Mouse (Mus musculus): ENCODE data around the gene Tpra1.

Tpra1 gene

GRCm38 (mm10) chr6:88901947-88902820 lies at the start of gene Tpra1:
TSS of gene Tpra1 (plus strand) at chr6:88902251.
- DNase-seq (ENCODE audit: low read depth, low spot score) = peak; percentile 92

- no peak for DNase-seq (ENCODE audit: low read depth, low spot score)
These were observed 47.5 kb upstream of the Tpra1 start for GRCm38 (mm10) chr6:88854509-88854908.

GRCm38 (mm10) chr6:88855636-88856035 lies 46.4 kb upstream of the Tpra1 start:
- DNase-seq (ENCODE audit: low read depth, low spot score) = peak; percentile 82

DNA sequence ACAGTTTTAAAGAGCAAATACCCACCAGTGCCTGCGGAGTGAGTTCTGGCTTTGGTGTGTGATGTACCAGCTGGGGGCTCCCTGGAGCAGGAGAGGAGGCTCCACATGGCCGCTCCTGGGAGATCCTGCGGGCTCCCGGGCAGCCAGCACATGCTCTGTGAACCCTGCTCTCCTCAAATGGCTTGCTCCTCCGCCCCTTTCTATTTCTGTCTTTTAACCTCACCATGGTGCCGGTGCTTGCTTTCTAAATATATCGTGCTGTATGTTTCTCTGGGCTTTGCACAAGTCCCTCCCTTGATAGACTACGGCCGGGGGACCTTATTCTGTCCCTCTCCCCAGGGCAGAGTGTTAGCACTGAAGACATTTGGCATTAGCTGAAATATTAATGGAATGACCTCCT lies 44.8 kb upstream of the Tpra1 start:
- DNase-seq (ENCODE audit: low read depth, low spot score) = no peak

DNA sequence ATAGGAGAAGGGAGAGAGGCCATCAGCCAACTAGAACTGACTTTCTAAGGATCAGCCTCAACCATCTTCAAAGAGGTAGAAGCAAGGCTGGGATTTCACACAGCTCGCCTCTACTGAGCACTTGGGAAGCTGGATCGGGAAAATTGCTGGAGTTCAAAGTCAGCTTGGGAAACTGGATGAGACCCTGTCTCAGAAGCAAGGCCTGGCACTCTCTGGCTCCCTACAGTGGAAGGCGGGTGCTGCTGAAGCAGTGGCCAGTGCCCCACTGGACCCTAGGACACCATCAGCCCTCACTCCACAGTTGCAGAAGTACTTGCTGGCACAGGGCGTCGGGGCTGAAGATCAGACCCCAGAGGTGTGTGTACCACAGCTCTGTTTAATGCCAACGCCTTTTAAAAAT lies 44.2 kb upstream of the Tpra1 start:
- DNase-seq (ENCODE audit: low read depth, low spot score) = no peak

GRCm38 (mm10) chr6:88858341-88858740 lies 43.7 kb upstream of the Tpra1 start:
- DNase-seq (ENCODE audit: low read depth, low spot score) = no peak

DNA sequence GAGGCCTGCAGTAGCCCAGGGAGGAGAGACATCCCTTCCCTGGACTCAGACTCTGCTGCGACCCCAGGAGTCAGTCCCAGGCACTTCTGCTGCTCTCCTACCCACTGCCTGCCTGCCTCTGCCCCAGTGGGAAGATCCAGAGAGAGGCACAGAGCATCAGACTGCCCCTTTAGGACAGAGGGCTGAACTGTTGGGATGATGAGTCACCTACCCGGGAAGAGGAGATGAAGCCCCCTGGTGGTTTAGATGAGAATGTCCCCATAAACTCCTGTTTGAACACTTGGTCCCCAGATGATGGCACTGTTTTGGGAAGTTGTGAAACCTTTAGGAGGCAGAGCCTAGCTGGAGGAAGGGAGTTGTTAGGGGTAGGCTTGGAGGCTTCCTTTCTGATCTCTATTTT lies 41.1 kb upstream of the Tpra1 start:
- peak; percentile 32 for DNase-seq (ENCODE audit: low read depth, low spot score)

GRCm38 (mm10) chr6:88865704-88866103 lies 36.3 kb upstream of the Tpra1 start:
- no peak for DNase-seq (ENCODE audit: low read depth, low spot score)

- DNase-seq (ENCODE audit: low read depth, low spot score) = no peak
These were observed 32.6 kb upstream of the Tpra1 start for GRCm38 (mm10) chr6:88869459-88869858.

DNA sequence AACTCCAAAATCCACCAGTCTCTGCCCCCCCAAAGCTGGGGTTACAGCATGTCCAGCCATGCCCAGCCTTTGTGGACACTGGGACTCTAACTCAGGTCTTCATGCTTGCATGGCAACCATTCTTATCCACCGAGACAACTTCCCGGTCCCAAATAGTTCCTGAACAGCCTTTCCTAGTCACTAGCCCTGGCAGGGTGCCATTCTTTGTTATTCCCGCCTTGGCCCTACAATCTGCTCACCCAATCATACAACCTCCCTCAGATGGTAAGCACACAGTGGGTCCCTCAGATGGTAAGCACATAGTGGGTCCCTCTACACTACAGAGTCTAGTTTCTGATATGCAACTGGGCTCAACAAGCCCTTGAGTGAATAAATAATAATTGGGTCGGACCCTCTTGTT lies 31.5 kb upstream of the Tpra1 start:
- no peak for DNase-seq (ENCODE audit: low read depth, low spot score)

- no peak for DNase-seq (ENCODE audit: low read depth, low spot score)
These were observed 30.5 kb upstream of the Tpra1 start for GRCm38 (mm10) chr6:88871546-88871945.

- no peak for DNase-seq (ENCODE audit: low read depth, low spot score)
These were observed 29.2 kb upstream of the Tpra1 start for GRCm38 (mm10) chr6:88872811-88873210.

- DNase-seq (ENCODE audit: low read depth, low spot score) = no peak
These were observed 27.8 kb upstream of the Tpra1 start for GRCm38 (mm10) chr6:88873965-88874867.

DNA sequence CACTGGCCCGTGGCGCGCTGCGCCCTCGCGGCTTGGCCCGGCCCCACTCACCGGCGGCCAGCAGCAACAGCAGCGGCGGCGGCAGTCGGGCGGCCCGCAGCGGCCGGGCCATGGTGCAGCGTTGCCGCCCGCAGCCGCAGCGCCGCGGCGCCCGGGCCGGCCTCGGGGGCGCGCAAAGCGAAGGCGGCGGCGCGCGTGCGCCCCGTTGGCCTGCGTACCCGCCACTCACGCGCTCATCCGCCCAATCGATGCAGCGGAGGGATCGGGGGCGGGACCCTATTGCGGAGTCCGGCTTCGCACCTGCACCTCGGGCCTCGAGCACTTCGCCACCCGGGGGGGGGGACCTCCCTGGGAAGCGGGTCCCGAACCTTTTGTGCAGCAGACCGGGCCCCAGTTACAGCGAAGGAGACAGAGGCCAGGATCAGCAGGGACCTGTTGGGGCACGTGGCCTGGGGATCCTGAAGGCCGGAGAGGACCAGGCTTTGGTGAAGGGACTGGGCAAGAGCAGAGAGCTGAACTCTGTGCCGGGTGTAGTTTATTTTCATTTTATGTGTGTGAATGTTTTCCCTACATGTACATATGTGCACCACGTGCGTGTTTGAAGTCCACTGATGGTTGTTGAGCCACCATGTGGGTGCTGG lies 27.1 kb upstream of the Tpra1 start, which contains the start of gene Podxl2:
Gene Podxl2 (minus strand): TSS at position 177 of the 641 bp plus-strand sequence.
- no peak for DNase-seq (ENCODE audit: low read depth, low spot score)

DNA sequence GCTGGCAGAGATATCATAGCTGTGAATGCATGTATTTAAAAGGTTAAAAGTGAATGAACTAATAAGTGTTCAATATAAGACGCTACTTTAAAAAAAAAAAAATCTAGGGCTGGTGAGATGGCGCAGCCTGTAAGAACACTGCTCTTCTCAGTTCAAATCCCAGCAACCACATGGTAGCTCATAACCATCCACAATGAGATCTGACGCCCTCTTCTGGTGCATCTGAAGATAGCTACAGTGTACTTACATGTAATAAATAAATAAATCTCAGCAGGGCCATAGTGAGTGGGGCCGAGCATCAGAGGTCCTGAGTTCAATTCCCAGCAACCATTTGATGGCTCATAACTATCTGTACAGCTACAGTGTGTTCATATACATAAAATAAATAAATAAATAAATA lies 22.6 kb upstream of the Tpra1 start:
- no peak for DNase-seq (ENCODE audit: low read depth, low spot score)

DNA sequence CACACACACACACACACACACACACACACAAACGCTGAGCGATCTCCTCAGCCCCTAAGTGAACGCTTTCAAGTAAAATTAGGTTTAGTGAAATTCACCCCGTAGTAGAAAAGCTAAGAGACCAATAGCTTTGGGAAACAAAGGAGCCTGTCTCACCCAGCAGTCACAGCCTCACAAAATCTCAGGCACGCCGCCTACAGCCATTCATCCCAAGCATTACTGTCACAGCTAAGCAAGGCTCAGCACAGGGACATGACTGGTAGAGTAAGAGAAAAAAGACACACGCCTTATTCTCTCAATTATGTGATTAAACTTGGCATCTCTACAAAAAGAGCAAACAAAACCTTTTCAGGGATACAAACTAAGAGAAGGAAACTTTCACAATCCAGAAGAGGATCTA lies 20.7 kb upstream of the Tpra1 start:
- DNase-seq (ENCODE audit: low read depth, low spot score) = no peak

GRCm38 (mm10) chr6:88884195-88884594 lies 17.9 kb upstream of the Tpra1 start:
- no peak for DNase-seq (ENCODE audit: low read depth, low spot score)

DNA sequence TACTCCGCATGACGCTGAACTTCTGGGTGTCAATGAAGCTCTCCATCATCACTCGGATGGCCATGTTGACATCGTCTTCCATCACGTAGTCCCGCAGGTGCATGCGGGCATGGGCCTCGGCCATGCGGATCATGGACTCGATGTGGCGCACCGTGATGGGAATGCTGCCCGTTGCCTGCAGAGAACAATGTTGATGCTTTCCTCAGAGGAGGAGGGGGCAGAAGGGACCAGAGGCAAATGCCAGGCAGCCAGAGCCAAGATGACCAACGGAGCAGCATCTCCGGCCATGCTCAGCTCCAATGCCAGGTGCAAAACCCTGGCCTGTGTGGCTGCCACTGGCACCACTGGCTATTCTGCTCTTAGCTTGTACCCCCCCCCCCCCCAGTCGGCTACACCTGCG lies 17.4 kb upstream of the Tpra1 start:
- DNase-seq (ENCODE audit: low read depth, low spot score) = no peak

GRCm38 (mm10) chr6:88885644-88886416 lies 16.2 kb upstream of the Tpra1 start:
- DNase-seq (ENCODE audit: low read depth, low spot score) = no peak

DNA sequence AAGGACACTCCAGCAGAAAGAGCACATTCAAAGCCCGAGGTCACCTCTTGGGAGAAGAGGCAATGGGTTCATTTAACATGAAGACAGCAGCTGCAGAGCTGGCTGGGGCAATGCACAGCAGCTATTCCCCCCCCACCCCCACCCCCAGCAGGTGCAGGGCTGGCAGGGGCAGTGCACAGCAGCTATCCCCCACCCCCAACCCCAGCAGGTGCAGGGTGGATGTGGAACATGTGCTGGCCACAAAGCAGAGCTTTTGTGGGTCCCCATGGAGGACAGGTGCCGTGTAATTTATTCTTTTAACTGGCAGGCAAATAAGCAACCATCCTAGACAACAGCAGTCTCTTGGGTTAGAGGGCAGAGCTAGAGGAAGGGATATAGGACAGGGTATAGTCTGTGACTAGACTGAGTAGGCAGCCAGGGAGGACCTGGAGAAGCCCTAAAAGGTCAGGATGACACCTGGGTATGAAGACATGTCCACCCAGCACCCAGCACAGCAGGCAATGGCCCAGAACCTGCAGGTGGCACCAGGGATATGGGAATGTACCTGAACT lies 15.6 kb upstream of the Tpra1 start:
- no peak for DNase-seq (ENCODE audit: low read depth, low spot score)
